Comparison of ENCODE assay signal across 22 mouse cellular contexts in genomic region chr7:91784617-91785016, GRCm38 (mm10).
DNase-seq lines count a peak whose midpoint lies in the region; ATAC-seq and TF ChIP-seq lines count a peak whose summit lies in the region.
"Had no signal": no experiment of that assay in that cellular context is flagged by ENCODE, and none has a peak within 500 bp of the region (broad histone marks: within the 10 kb centered on the region; RNA-seq: fewer than 3 reads in every experiment).

No protein-coding gene starts in this region.

- H3K36me3 ChIP-seq in limb, embryonic 14.5 days (ENCODE audit: control insufficient read depth, insufficient read depth, low read length): no peaks in the 10 kb centered on the region
- no peaks in the 10 kb centered on the region for H3K36me3 ChIP-seq in limb, embryonic 10.5 days
- H3K36me3 ChIP-seq: heart, embryonic 15.5 days; hindbrain, embryonic 13.5 days had no signal

- no peak for TF ChIP-seq POLR2A in limb, embryonic 14.5 days (IDR thresholded peaks at IDR 0.05; ENCODE audit: borderline replicate concordance, extremely low read depth, insufficient read depth, insufficient read length)
- TF ChIP-seq POLR2A in embryonic fibroblast, embryonic 13.5 days (IDR thresholded peaks at IDR 0.05; ENCODE audit: low read depth, low read length): no peak

- H3K9me3 ChIP-seq in limb, embryonic 14.5 days (ENCODE audit: control insufficient read depth, low read length): no peaks in the 10 kb centered on the region
- no peaks in the 10 kb centered on the region for H3K9me3 ChIP-seq in limb, embryonic 10.5 days (replicated peaks)
- H3K9me3 ChIP-seq: heart, embryonic 15.5 days; hindbrain, embryonic 13.5 days had no signal

- 42% methylated on average over 2 of the region's 2 CpGs for WGBS in limb, embryonic 14.5 days
- WGBS in limb, embryonic 10.5 days: 91% methylated on average over 2 of the region's 2 CpGs

- no peak overlapping the region for H3K4me2 ChIP-seq in limb, embryonic 14.5 days (replicated peaks; ENCODE audit: low read depth, low read length, severe bottlenecking)
- H3K4me2 ChIP-seq: heart, embryonic 11.5 days; heart, embryonic 15.5 days; hindbrain, embryonic 13.5 days had no signal

- no peak for ATAC-seq in limb, embryonic 14.5 days (ENCODE audit: low FRiP score, low read depth)
- ATAC-seq: activated CD4-positive, CD25-positive, alpha-beta regulatory T cell, adult 4 months; forebrain, embryonic 16.5 days; hindbrain, postnatal 0 days; Patski had no signal

- no peak overlapping the region for H3K9ac ChIP-seq in limb, embryonic 14.5 days (ENCODE audit: low read depth, low read length, severe bottlenecking)
- H3K9ac ChIP-seq: heart, embryonic 15.5 days; hindbrain, embryonic 13.5 days had no signal

- no peaks in the 10 kb centered on the region for H3K27me3 ChIP-seq in limb, embryonic 14.5 days (ENCODE audit: control insufficient read depth, insufficient read depth, low read length)
- H3K27me3 ChIP-seq in limb, embryonic 10.5 days (ENCODE audit: low read depth, poor library complexity, severe bottlenecking): no peaks in the 10 kb centered on the region
- H3K27me3 ChIP-seq: heart, embryonic 15.5 days; hindbrain, embryonic 13.5 days; Patski had no signal

- DNase-seq in cerebellum, postnatal 10 days: peak; percentile 12 to 14
- no peak for DNase-seq in cerebellum, postnatal 36 days
- no peak for DNase-seq in limb, embryonic 14.5 days (ENCODE audit: low spot score)
- no peak for DNase-seq in limb, embryonic 10.5 days (ENCODE audit: low spot score)
- DNase-seq in yolk sac, embryonic 10.5 days (ENCODE audit: low spot score): no peak
- no peak for DNase-seq in thymus, adult 18-20 months
- DNase-seq: adrenal gland, adult 2 months; adrenal gland, postnatal 36 days; cerebellum, adult 11-12 months; cerebellum, adult 9-10 months; gastrocnemius, postnatal 14 days; heart, adult 2 months; heart, postnatal 14 days had no signal

- TF ChIP-seq CTCF in embryonic fibroblast, embryonic 13.5 days (IDR thresholded peaks at IDR 0.05; ENCODE audit: borderline replicate concordance, insufficient read depth, low read length): no peak

- H3K4me1 ChIP-seq in limb, embryonic 14.5 days (ENCODE audit: control insufficient read depth, insufficient read depth, low read length): 0 out of 2 replicates have a peak, but pooled peaks cover 3% of the 10 kb centered on the region
- no peaks in the 10 kb centered on the region for H3K4me1 ChIP-seq in limb, embryonic 10.5 days
- 0 out of 2 replicates have a peak, but pooled peaks cover 2% of the 10 kb centered on the region for H3K4me1 ChIP-seq in embryonic fibroblast, embryonic 13.5 days (ENCODE audit: control insufficient read depth, insufficient read depth, low read length)
- H3K4me1 ChIP-seq: heart, embryonic 15.5 days; hindbrain, embryonic 13.5 days had no signal

- H3K4me3 ChIP-seq in limb, embryonic 14.5 days (replicated peaks; ENCODE audit: low read length): no peak overlapping the region
- no peak overlapping the region for H3K4me3 ChIP-seq in limb, embryonic 10.5 days
- no peak overlapping the region for H3K4me3 ChIP-seq in embryonic fibroblast, embryonic 13.5 days (ENCODE audit: insufficient read depth, low read length)
- H3K4me3 ChIP-seq: erythroblast, embryonic 14.5 days; heart, adult 2 months; heart, embryonic 15.5 days; hindbrain, embryonic 13.5 days had no signal

- 0 out of 2 replicates have a peak overlapping the region, but pooled peaks have one; percentile 61 for H3K27ac ChIP-seq in limb, embryonic 14.5 days (replicated peaks; ENCODE audit: low read depth, low read length)
- no peak overlapping the region for H3K27ac ChIP-seq in limb, embryonic 10.5 days
- H3K27ac ChIP-seq in embryonic fibroblast, embryonic 13.5 days (ENCODE audit: insufficient read depth, low read length): peak overlapping the region; percentile 64
- H3K27ac ChIP-seq: heart, adult 2 months; heart, embryonic 15.5 days; hindbrain, embryonic 13.5 days; hindbrain, postnatal 0 days had no signal

Comparison
In these comparisons a context has a peak if more than half of its experiments do, and no peak if none do; other contexts are left out.
1. DNase-seq: peak in cerebellum, postnatal 10 days (2 of 2); none in cerebellum, postnatal 36 days (0 of 2), limb, embryonic 14.5 days (single experiment), limb, embryonic 10.5 days (single experiment), yolk sac, embryonic 10.5 days (single experiment) and thymus, adult 18-20 months (0 of 2).